Comparison of ENCODE assay signal across 16 mouse cellular contexts in genomic region chr3:99331086-99331485, GRCm38 (mm10).
"Had no signal": no experiment of that assay in that cellular context is flagged by ENCODE, and none has a peak within 500 bp of the region (broad histone marks: within the 10 kb centered on the region; RNA-seq: fewer than 3 reads in every experiment).

No protein-coding gene starts in this region.

- H3K36me3 ChIP-seq: neural tube, embryonic 13.5 days; neural tube, embryonic 15.5 days; stomach, embryonic 15.5 days had no signal

- H3K9me3 ChIP-seq: neural tube, embryonic 13.5 days; neural tube, embryonic 15.5 days; stomach, embryonic 15.5 days had no signal

- H3K4me3 ChIP-seq: neural tube, embryonic 13.5 days; neural tube, embryonic 15.5 days; stomach, embryonic 15.5 days had no signal

- H3K4me1 ChIP-seq: neural tube, embryonic 13.5 days; neural tube, embryonic 15.5 days; stomach, embryonic 15.5 days had no signal

- H3K27ac ChIP-seq: neural tube, embryonic 13.5 days; neural tube, embryonic 15.5 days; stomach, embryonic 15.5 days; stomach, postnatal 0 days had no signal

- DNase-seq: retina, postnatal 1 day; right cerebral cortex, adult 18-20 months; right cerebral cortex, postnatal 14 days; right cerebral cortex, postnatal 25 days; right cerebral cortex, postnatal 4 days; spleen, adult 18-20 months; thymus, adult 18-20 months; thymus, adult 2 months; thymus, postnatal 14 days; thymus, postnatal 25 days; thymus, postnatal 36 days; thymus, postnatal 4 days had no signal

- H3K27me3 ChIP-seq: neural tube, embryonic 13.5 days; neural tube, embryonic 15.5 days; stomach, embryonic 15.5 days had no signal

- H3K9ac ChIP-seq: neural tube, embryonic 13.5 days; neural tube, embryonic 15.5 days; stomach, embryonic 15.5 days had no signal

- H3K4me2 ChIP-seq: neural tube, embryonic 13.5 days; neural tube, embryonic 15.5 days; stomach, embryonic 15.5 days had no signal
